Mouse (Mus musculus) bone marrow macrophage, adult 2 months (primary cell): ENCODE data around the gene B2m.

ENCODE experiments used
- CTCF ChIP-seq: IDR thresholded peaks from 2 replicates; pipeline ENCODE4 v1.5.1; 2012; ENCODE audit warnings: low read depth, mild to moderate bottlenecking, low read length, moderate library complexity
- POLR2A ChIP-seq: IDR thresholded peaks from 2 replicates; pipeline ENCODE4 v1.6.1; 2012; ENCODE audit warnings: mild to moderate bottlenecking, low read depth, low read length, borderline replicate concordance

- TF ChIP-seq POLR2A (no peak), CTCF (no peak)
Measured at GRCm38 (mm10) chr2:122127635-122128034, 19.9 kb upstream of the B2m start.
